Mouse (Mus musculus): ENCODE data around the gene Lsp1.

Gene Lsp1

DNA sequence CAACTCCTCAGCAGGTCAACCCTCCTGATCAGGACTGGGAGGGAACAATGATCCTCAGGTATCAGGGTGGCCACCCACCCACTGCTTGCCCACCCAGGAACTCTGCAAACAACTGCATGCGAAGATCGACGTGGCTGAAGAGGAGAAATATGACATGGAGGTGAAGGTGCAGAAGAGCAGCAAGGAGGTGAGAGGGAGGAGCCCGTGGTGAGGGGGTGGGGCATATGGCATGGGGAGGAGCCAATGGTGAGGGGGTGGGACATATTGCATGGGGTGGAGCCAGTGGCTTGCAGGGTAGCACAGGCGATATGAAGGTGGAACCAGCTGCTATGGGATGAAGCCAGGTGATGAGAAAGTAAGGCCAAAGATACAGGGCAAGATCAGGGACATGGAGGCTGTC is 17.1 kb upstream of the Lsp1 start:
- no peak for DNase-seq (ENCODE audit: extremely low read depth, low read depth, low spot score)

DNA sequence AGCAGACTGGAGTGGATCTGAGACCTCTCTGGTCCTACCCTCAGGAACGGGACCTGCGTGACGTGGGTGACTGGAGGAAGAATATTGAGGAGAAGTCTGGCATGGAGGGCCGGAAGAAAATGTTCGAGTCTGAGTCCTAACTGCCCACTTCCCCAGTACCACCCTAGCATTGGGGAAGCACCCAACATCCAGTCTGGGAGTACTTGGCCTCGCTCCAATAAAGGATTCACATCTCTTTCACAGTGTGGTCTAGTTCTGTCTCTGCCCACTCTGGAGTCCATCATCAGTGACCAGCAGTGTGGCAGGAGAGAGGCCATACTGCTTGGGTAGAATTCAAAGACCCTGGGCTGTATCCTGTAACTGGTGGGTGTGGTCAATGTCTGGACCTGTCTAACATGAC is 16.4 kb upstream of the Lsp1 start:
- DNase-seq (ENCODE audit: extremely low read depth, low read depth, low spot score) = no peak

DNA sequence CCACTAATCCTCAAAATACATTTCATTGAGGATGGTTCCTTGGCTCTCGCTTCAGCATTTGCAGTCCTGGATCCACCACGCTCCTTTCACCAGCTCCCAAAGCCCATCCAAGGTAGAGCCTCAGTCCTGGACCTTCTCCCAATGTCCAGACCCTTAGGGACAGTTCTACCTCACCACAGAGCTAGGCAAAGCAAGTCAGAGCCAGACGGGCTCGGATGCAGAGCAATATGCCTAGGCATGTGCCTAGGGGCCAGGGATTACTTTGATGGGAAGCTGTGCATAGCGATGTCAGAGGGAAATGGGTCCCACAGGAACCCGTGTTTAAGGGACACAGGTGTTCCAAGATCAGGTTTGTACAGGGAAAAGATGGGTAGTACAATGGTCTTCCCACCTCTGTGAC is 15.3 kb upstream of the Lsp1 start:
- DNase-seq (ENCODE audit: extremely low read depth, low read depth, low spot score) = no peak

DNA sequence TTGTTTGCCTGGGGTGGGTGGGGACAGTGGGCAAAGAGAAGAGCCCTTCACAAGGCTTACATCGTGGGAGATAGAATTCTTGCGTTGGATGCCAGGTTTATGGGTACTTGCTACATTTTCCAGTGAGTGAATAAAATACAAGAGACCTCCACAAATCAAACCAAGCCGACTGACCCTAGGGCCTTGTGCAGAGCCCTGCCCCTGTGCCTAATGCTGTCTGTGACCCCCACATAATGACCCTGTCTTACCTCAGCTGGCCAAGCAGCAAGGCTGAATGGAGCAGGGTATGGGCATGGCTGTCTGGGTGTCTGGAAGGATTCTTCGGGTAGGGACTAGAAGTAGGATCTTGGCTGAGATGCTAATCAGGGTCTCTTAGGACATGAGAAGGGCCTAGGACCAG is 14.3 kb upstream of the Lsp1 start:
- DNase-seq (ENCODE audit: extremely low read depth, low read depth, low spot score) = no peak

DNA sequence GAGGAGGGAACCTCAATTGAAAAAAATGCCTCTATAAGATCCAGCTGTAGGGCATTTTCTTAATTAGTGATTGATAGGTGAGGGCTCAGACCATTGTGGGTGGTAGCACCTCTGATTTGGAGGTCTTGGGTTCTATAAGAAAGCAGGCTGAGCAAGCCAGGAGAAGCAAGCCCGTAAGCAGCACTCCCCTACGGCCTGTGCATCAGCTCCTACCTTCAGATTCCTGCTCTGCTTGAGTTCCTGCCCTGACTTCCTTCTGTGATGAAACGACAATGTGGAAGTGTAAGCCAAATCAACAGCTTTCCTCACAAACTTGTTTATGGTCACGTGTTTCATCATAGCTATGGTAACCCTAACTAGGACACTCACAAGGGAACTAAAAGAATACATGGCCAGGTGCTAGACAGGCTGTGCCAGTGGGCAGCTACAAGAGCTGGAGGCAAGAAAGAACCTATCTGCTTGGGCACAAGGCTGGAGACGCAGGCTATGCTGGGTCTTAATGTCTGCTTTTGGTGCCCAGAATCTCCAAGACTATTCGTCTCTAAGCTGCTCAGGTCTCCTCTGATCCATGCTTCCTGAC is 11.5 kb upstream of the Lsp1 start:
- no peak for DNase-seq (ENCODE audit: extremely low read depth, low read depth, low spot score)

DNA sequence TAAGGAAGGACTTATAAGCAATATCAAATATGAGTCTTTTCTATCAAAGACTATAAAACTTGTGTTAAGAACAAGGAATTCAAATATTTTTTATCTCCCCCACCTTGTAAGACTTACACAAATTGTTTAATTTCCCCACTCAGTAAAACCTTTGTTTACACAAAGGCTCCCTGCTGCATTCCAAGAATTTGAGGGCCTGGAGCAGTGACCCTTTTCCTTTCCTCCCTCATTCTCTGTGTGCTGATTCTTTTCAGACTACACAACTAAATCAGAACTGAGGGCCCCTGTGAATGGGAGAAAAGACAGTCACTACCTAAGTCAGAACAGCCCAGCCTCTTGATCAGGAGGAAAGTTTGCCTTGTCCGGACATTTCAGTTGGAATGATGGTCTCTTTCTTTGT is 5.9 kb upstream of the Lsp1 start:
- DNase-seq (ENCODE audit: extremely low read depth, low read depth, low spot score) = no peak

DNA sequence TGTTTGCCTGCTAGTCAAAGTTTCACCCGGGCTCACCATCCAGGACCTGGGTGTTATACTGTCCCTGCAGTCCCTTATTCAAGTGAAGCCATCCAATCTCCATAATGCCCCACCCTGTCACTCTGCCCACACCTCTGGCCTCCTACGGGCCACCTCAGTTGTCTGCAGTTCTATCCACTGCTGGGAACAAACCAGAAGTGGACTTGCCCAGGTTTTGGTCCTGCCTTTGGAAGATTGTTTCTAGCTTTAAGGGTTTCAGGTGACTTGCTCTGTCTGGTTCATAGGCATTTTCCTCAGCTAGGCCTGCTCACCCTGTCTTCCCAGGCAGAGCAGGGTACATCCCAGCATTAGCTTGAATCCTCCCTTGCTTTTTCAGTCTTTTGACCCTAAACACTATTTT is 5.4 kb upstream of the Lsp1 start:
- no peak for DNase-seq (ENCODE audit: extremely low read depth, low read depth, low spot score)

DNA sequence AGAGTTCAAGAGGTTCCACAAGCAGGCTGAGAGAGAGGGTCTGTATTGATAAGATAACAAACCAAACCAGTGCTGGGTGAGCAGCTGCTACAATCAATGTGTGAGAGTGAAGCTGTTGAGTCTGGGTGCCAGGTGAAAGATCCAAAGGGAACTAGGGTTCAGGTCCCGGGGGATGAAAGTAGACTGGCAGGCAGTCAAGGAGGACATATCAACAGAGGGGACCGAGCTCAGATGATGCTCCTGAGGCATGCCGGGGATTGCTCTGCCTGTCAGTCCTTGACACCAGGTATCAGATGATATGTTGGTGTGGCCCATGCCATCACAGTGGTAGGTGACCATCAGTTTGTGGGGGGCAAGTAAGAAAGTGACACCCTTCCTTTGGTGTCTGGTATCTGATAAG is 3.8 kb upstream of the Lsp1 start:
- no peak for DNase-seq (ENCODE audit: extremely low read depth, low read depth, low spot score)

DNA sequence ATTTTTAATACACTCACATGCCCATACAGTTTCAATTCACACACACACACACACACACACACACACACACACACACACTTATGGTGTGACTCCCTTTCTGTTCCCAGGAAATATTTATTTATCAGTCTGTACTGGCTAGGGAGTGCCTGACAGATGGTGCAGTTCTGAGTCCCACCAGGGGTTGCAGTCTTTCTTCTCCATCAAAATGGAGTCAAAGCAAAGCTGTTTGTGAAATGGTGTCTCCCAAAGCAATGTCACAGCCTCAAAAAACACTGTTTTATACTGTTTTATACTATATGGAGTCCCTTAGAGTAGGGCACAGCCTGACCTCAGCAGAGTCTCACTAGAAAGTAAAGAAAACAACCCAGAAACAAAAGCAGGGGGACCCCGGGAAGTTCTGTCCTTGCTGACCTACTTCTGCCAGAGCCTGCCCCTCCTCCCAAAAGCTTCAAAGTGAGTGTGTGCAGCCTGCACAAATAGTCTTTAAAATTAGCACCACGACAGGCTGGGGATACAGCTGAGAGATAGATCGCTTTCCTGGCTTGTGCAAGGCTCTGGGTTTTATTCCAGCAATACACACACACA is 3.3 kb upstream of the Lsp1 start:
- DNase-seq (ENCODE audit: extremely low read depth, low read depth, low spot score) = no peak

DNA sequence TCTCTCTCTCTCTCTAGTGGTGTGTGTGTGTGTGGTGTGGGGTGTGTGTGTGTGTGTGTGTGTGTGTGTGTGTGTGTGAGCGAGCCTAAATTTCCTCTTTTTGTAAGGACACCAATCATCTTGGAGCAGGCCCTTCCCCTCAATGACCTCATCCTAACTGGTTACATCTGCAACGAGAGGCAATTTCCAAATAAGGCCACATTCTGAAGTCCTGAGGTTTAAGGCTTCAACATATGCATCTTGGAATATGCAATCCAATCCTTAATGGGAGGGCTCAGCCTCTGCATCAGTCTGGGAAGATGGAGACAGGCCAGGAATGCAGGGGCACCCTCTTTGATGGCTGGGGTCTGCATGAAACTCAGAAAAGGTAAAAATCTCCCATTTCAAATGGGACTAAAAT is 2.6 kb upstream of the Lsp1 start:
- no peak for DNase-seq (ENCODE audit: extremely low read depth, low read depth, low spot score)

DNA sequence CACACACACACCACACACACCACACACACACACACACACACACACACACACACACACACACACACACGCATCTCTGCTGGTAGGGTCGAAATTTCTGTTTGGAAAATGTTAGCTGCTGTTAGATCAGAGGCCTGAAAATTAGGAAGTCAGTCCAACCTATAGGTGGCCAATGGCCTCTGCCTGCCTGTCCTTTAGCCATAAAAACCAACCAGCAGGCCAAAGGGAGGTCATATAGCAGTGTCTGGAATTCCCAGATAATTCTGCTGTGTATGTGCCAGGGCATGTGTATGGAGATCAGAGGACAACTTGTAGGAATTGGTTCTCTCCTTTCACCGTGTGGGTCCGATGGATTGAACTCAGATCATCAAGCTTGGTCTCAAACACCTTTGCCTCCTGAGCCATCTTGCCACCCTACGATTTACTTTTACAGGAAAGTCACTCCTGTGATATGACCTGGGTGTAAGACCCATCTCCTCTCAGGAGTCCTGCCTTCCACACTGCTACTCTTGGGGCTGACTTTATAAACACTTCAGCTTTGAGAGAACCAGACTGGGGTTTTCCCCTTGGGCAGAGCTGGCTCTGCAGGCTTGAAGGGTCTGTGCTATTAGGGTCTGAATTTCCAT is 1.8 kb upstream of the Lsp1 start:
- DNase-seq (ENCODE audit: extremely low read depth, low read depth, low spot score) = no peak

DNA sequence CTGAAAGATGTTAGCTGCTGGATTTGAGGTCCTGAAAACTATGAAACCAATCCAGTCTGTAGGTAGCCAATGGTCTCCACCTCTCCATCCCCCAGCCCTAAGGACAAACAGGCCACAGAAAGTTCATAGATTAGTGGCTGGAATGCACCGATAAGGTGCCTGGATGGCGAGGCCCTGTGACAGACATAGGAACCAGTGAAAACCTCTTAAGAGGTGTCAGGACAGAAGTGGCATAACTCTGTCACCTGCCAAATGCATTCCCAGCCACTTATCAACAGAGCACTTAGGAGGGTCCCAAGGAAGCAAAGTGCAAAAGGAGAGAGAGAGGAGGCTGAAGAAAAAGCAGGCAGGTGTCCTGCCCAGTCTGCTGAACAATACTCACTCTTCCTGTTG is 1.3 kb upstream of the Lsp1 start:
- DNase-seq (ENCODE audit: extremely low read depth, low read depth, low spot score) = no peak

DNA sequence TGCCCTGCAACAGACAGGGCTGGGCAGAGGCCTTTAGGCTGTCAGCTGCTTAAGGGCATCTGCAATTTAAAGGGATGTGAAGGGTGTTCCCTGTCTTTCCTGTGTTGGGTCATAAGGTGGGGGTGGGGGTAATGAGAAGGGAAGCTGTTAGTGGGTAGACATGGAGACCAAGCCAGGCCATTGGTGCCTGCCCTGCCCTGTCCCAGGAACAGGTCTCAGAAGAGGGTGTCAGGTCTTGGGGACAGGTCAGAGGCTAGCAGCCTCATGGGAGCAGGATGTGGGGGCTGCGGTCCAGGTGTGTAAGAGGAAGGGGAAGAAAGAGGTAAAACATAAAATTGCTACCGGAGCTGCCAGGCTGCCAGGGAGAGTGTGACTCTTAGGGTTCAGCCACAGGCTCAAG is 837 bp downstream of the Lsp1 start:
- DNase-seq (ENCODE audit: extremely low read depth, low read depth, low spot score) = no peak

DNA sequence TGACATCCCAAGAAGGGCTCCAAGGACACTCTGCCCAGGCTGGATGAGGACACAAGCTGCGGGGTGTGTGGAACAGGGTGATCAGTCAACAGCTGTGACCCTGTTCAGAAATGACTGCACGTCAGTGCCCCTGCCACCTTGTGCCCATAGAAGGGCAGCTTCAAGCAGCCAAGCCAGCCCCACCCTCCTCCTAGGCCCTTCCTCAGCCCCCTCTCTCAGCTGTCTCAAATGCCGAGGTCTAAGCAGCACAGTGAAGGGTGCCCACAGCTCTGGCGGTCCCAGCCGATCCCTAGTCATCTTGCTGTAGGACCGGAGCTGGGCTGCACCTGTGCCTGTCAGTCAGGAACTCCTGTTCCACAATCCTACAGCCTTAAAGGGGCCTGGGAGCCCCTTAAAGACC is 1.6 kb downstream of the Lsp1 start:
- DNase-seq (ENCODE audit: extremely low read depth, low read depth, low spot score) = no peak

DNA sequence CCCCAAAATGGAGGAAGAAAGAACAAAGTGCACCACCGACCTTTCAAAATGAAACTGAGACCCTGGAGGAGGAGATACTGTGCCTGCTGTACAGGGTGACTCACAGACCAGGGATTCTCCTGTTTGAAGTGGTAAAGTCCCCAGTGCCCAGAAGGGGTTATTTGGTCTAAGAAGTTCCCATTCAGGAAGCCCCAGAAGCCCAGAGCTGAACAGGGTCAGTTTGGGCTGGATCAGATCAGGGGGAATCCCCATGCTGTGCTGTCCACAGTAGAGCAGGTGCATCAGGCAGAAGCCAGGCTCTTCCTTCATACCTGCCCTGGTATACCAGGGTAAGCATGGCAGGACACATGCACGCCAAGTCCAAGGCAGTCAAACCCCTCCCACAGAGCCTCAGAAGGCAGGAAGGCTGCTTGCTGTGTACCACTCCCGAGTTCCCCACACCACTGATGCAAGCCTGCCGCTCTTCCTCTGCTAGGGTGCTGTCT is 2.0 kb downstream of the Lsp1 start:
- DNase-seq (ENCODE audit: extremely low read depth, low read depth, low spot score) = no peak

DNA sequence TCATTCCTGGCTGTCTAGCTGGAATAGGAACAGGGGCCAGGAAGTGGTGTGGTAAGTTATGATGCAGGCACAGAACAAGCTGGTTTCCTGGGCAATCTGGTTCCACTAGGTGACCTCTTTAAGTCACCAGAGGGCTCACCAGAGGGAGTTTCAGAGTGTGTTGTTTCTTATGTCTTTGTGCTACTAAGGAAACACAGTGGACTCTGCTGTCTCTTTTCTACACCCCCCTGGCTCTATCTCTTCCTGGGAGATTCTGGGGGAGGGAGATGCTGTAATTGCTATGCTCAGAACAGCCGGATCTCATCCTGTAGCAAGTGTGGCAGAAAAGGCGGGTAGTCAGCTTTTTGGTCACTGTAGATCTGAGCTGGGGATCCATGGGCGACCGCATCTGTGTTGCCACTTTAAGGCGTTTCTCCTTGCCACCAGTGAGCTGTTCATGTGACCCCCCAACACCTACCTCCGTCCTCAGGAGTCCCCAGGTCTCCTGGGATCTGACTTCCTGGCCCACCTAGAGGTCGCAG is 9.6 kb downstream of the Lsp1 start:
- DNase-seq (ENCODE audit: extremely low read depth, low read depth, low spot score) = no peak

DNA sequence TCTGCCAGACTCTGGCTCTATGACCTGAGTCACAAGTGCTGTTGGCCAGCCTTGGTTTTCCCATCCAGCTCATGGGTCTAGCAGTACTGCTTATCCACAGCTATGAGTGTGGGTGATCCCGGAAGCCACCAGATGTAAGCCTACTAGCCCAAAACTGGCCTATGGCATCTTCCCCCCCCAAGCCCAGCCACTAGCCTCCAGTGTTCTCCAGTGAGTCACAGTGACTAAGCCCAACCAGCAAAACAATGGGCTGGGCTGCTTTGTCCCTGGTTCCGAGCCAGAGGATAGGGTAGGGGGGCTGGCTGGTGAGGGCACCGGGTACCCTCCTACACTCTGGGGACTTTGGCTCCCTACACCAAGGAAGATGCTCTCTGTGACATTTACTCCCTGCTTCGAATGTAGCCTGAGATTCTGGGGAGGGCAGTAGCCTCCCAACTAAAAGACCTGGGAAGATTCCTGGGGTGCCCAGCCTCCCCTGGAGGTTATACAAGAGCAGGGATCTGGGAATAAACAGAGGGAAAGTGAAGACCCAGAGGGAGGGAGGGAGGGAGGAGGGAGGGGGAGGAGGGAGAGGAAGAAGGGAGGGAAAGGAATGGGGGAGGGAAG is 10.3 kb downstream of the Lsp1 start:
- no peak for DNase-seq (ENCODE audit: extremely low read depth, low read depth, low spot score)

DNA sequence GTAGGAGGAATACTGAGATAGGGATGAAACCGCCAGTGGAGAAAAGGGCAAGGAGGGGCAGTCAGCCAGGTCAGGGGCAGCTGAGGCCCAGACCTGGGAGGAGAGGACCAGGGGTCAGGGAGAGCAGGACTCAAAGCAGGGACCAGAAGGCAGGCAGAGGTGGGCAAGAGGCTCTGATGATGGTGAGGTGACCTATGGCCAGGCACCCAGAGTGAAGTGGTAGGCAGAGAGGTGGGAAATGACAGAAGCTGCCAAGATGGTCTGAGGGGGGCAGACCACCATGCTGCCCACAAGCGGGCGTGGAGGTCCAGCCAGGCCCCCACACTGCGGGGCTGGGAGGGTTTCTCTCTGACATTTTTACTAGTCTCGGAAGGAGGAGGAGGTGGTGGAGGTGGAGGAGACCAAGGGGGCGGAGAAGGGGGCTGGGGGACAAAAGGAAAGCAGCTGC is 10.8 kb downstream of the Lsp1 start:
- DNase-seq (ENCODE audit: extremely low read depth, low read depth, low spot score) = no peak

DNA sequence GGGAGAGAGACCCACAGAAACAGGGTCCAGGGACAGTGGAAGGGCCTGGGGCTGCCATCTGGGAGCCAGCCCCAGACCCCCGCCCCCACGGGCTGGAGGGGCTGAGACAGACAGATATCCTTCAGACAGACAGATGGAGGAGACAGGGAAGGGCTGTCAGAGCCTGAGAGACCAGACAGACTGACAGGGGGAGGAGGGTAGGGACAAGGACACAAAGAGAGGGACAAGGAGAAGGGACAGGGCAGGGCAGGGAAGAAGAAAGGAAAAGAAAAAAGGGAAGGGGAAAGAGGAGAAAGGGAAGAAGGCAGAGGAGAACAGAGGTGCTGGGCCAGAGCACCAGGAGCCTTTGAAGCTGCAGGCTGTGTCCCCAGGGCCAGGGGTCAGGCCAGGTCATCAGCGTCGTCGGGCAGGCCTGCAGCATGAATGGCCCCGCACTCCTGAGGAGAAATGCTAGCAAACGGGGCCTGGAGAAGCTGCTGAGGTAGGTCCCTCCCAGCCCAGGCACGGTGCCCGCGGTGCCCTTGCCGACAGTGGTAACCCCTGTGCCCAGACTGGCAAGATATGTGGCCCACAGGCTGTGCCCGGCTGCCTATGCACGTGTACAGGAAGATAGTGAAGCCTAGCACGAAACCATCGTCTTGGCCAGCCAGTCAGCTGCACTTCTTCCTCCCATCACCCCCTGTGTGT is 11.4 kb downstream of the Lsp1 start:
- DNase-seq (ENCODE audit: extremely low read depth, low read depth, low spot score) = no peak

DNA sequence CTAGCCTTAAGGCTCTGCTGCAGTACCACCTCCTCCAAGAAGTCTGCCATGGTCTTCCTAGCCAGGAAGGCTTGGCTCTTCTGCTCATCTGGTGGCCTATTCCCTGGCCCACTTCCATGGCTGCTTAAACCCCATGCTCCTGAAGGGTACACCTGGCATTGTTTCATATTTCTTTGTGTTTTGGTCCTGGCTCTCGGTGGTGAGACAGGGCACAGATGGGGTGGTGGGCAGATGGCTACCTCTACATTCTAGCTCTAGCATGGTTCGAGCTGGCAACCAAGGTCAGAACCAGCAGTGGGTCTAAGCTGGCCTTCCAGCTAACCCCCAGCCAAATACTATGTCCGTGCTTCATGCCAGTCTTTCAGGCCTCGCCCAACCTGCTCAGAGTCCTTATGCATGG is 12.3 kb downstream of the Lsp1 start:
- DNase-seq (ENCODE audit: extremely low read depth, low read depth, low spot score) = no peak

DNA sequence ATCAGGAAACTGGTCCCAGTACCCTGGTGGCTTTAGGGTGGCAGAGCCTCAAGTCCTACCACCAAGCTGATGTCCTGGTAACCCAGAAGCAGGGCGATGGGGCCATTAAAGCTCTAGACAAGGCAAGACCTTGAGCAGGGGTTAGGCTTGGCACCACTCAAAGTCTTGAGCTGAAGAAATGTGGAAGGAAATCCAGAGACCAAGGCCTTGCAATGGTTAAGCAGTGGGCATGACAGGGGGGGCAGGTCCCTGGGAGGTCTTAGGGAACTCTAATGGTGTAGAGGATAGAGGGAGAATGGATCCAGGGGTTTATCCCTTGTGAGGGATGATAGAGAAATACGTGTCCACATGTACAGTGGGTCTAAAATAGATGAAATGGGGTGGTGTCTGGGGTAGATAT is 12.9 kb downstream of the Lsp1 start:
- no peak for DNase-seq (ENCODE audit: extremely low read depth, low read depth, low spot score)

DNA sequence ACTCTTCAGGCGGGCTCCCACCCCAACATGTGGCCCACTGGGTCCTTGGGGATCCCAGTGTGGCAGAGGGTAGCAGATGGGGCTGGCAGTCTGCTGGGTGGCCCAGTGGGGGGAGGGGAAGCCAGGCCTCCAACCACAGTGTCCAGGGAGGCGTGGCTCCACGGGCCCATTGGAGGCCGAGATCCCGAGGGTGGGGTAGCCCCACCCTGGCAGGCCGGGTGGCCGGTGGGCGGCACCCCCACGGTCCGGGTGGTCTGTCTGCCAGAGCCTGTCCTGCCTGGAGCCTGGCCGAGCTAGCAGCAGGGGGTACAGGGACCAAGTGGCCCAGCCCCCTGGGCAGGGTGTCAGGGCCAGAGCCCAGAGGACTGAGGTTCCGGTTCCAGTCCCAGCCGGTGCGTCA is 14.2 kb downstream of the Lsp1 start:
- DNase-seq (ENCODE audit: extremely low read depth, low read depth, low spot score) = no peak
